Mouse (Mus musculus) erythroblast, embryonic 14.5 days (primary cell): ENCODE results near the gene 1700088E04Rik.

ENCODE experiments used
- GATA1 ChIP-seq: IDR thresholded peaks from 2 replicates; pipeline ENCODE4 v1.6.1; 2012; ENCODE audit warnings: low read length, inconsistent platforms, mixed read lengths
- TAL1 ChIP-seq: IDR thresholded peaks from 3 replicates; pipeline ENCODE4 v1.6.1; 2012; ENCODE audit warnings: low read length, inconsistent platforms, mixed read lengths

GRCm38 (mm10) chr15:79145522-79145921, 4.5 kb upstream of the 1700088E04Rik start:
- TF ChIP-seq GATA1 (no peak), TAL1 (no peak)
